Mouse (Mus musculus) layer of hippocampus, adult 9-11 months (tissue): ENCODE measurements around the gene Serpinh1.

Experiments used
- DNase-seq: peaks from one replicate; pipeline ENCODE4 v3.0.0; 2022

Gene Serpinh1

GRCm38 (mm10) chr7:99323321-99323700 lies 29.7 kb downstream of the Serpinh1 start:
- no peak for DNase-seq

- DNase-seq, result no peak
These were observed 30.2 kb downstream of the Serpinh1 start for GRCm38 (mm10) chr7:99322691-99323320.

GRCm38 (mm10) chr7:99320524-99320923 lies 32.5 kb downstream of the Serpinh1 start:
- DNase-seq, result no peak

- no peak for DNase-seq
These were observed 35.6 kb downstream of the Serpinh1 start for GRCm38 (mm10) chr7:99317475-99317874.

GRCm38 (mm10) chr7:99316207-99316606 lies 36.8 kb downstream of the Serpinh1 start:
- no peak for DNase-seq

GRCm38 (mm10) chr7:99314565-99314964 lies 38.5 kb downstream of the Serpinh1 start:
- no peak for DNase-seq

GRCm38 (mm10) chr7:99313253-99313652 lies 39.8 kb downstream of the Serpinh1 start:
- no peak for DNase-seq

GRCm38 (mm10) chr7:99312671-99313143 lies 40.3 kb downstream of the Serpinh1 start:
- DNase-seq, result no peak

- no peak for DNase-seq
These were observed 41.0 kb downstream of the Serpinh1 start for GRCm38 (mm10) chr7:99312058-99312457.

- no peak for DNase-seq
These were observed 41.6 kb downstream of the Serpinh1 start for GRCm38 (mm10) chr7:99311433-99311832.

GRCm38 (mm10) chr7:99306640-99307039 lies 46.4 kb downstream of the Serpinh1 start:
- no peak for DNase-seq

- no peak for DNase-seq
These were observed 47.4 kb downstream of the Serpinh1 start for GRCm38 (mm10) chr7:99305688-99306087.

- peak; percentile 78 for DNase-seq
These were observed 48.1 kb downstream of the Serpinh1 start for GRCm38 (mm10) chr7:99304949-99305372.

- no peak for DNase-seq
These were observed 49.0 kb downstream of the Serpinh1 start for GRCm38 (mm10) chr7:99304029-99304428.

- no peak for DNase-seq
These were observed 52.3 kb downstream of the Serpinh1 start for GRCm38 (mm10) chr7:99300650-99301175.
